Mouse (Mus musculus) liver, embryonic 14.5 days (tissue): ENCODE measurements around the gene Kif3a. TPM values are rescaled to one million over a fixed set of nuclear protein-coding genes. Genes with fewer than 3 reads are reported as not detected.

Source experiments
- ATAC-seq: fragments of 200-750 bp; cut with Nextera tagmentation; 2 replicates; pipeline ENCODE4 v1.8.0; 2017; ENCODE audit warnings: moderate number of reproducible peaks, mild to moderate bottlenecking, moderate library complexity; ENCODE audit not compliant: insufficient read depth
- DNase-seq, 3 experiments: peaks; one replicate each; pipeline ENCODE4 v3.0.0-alpha.2; 2012 to 2013; ENCODE audit warnings: low read depth in 3 of 3, low spot score in 3 of 3
- H3K27ac ChIP-seq: fragments of 300-500 bp; sonication (generic); 2 replicates; pipeline ENCODE4 v1.5.1; 2014; ENCODE audit warnings: moderate library complexity, mild to moderate bottlenecking, control low read depth, inconsistent platforms
- H3K27me3 ChIP-seq: fragments of 300-500 bp; sonication (generic); 2 replicates; pipeline ENCODE4 v1.6.1; 2014; ENCODE audit warnings: mild to moderate bottlenecking, low read length, moderate library complexity; ENCODE audit not compliant: control insufficient read depth, insufficient read depth
- H3K36me3 ChIP-seq: fragments of 300-500 bp; sonication (generic); replicated peaks from 2 replicates; pipeline ENCODE4 v1.6.1; 2014; ENCODE audit warnings: low read depth; ENCODE audit not compliant: control insufficient read depth, insufficient read depth
- H3K4me1 ChIP-seq, 2 experiments: fragments of 200-500 bp in 1 of 2; fragments of 300-500 bp in 1 of 2; sonication (generic) in 1 of 2; replicated peaks; 2 replicates each; pipeline ENCODE4 v1.6.1; 2012 to 2014; ENCODE audit warnings: antibody characterized with exemption in 1 of 2, inconsistent platforms in 1 of 2, low read length in 1 of 2; ENCODE audit not compliant: control insufficient read depth in 2 of 2, insufficient read depth in 2 of 2
- H3K4me2 ChIP-seq: fragments of 300-500 bp; sonication (generic); 2 replicates; pipeline ENCODE4 v1.6.1; 2014; ENCODE audit warnings: low read depth, mild to moderate bottlenecking, control low read depth, moderate library complexity
- H3K4me3 ChIP-seq, 2 experiments: fragments of 200-500 bp in 1 of 2; fragments of 300-500 bp in 1 of 2; sonication (generic) in 1 of 2; 2 replicates each; pipeline ENCODE4 v1.5.1; 2012 to 2014; ENCODE audit warnings: low read depth in 2 of 2, low read length in 2 of 2, mild to moderate bottlenecking in 2 of 2, control low read depth in 1 of 2, inconsistent platforms in 1 of 2, moderate library complexity in 1 of 2; ENCODE audit not compliant: insufficient read depth in 1 of 2
- H3K9ac ChIP-seq: fragments of 300-500 bp; sonication (generic); replicated peaks from 2 replicates; pipeline ENCODE4 v1.6.1; 2014; ENCODE audit warnings: mild to moderate bottlenecking, control low read depth, moderate library complexity
- H3K9me3 ChIP-seq: fragments of 300-500 bp; sonication (generic); 2 replicates; pipeline ENCODE4 v1.6.1; 2016; ENCODE audit warnings: low read length, mixed read lengths; ENCODE audit not compliant: control insufficient read depth
- CTCF ChIP-seq: IDR thresholded peaks from 2 replicates; pipeline ENCODE4 v1.5.1; 2016; ENCODE audit warnings: antibody characterized with exemption, low read depth, control low read depth
- EP300 ChIP-seq: IDR thresholded peaks from 2 replicates; pipeline ENCODE4 v1.6.1; 2016; ENCODE audit warnings: antibody characterized with exemption, low read depth
- WGBS: fragments of 180-500 bp; shearing (Covaris S2); extraction: QIAGEN DNeasy Blood & Tissue Kit; methylation state at CpG from one replicate; pipeline ENCODE4 v1.1.7; 2014; ENCODE audit not compliant: insufficient replicate concordance; 5-methylcytosine and 5-hydroxymethylcytosine counted together
- polyA plus RNA-seq, 2 experiments: library from polyadenylated mRNA; depleted of rRNA in 1 of 2; stranded (reverse) in 1 of 2; unstranded in 1 of 2; fragments of >200 nt; fragmentation: Nextera tagmentation in 1 of 2; extraction: Ambion mirVana in 1 of 2; gene quantifications; 2 replicates each; pipeline versions ENCODE4 v1.2.1 to v1.2.3; 2012 to 2014

Kif3a gene
- polyA plus RNA-seq (2012; rRNA removed) (2.1 and 3.3 TPM in 2 replicates), polyA plus RNA-seq (2014; fragmentation: Nextera tagmentation; extraction: Ambion mirVana) (6.4 and 7.7 TPM in 2 replicates)

GRCm38 (mm10) chr11:53567224-53568014 is at the start of gene Kif3a:
Kif3a (plus strand) TSS chr11:53567379.
- TF ChIP-seq EP300 (no peak), CTCF (peak; percentile 32; the same call in 1 of the 2 replicates)
- peak within 1 kb of the TSS; percentile 69 for H3K4me2 ChIP-seq
- DNase-seq (peak; percentile 91 to 94 (median 92)), ATAC-seq (peak; percentile 98)
- no peaks in the 10 kb centered on the region for H3K36me3 ChIP-seq
- H3K27ac ChIP-seq: no peak within 1 kb of the TSS
- no peaks in the 10 kb centered on the region for H3K27me3 ChIP-seq
- H3K9ac ChIP-seq: peak within 1 kb of the TSS; percentile 49
- H3K9me3 ChIP-seq: no peaks in the 10 kb centered on the region
- peak within 1 kb of the TSS; percentile 68 to 70 for H3K4me3 ChIP-seq
- H3K4me1 ChIP-seq: peaks cover 6 to 10% of the 10 kb centered on the region in 2 experiments
- under 1% methylated on average over 69 of the region's 69 CpGs for WGBS

GRCm38 (mm10) chr11:53518759-53519158 is 48.4 kb upstream of the Kif3a start:
- H3K27me3 ChIP-seq: no peaks in the 10 kb centered on the region
- H3K4me2 ChIP-seq: peak overlapping the region; percentile 98
- peak overlapping the region; percentile 80 to 96 for H3K4me3 ChIP-seq
- peak in 2 of 3 experiments; percentile 51 to 55 for DNase-seq
- H3K9me3 ChIP-seq: no peaks in the 10 kb centered on the region
- peaks cover 47 to 54% of the 10 kb centered on the region in 2 experiments for H3K4me1 ChIP-seq
- WGBS: 16% methylated on average over 5 of the region's 5 CpGs
- no peaks in the 10 kb centered on the region; the same call in 1 of the 2 replicates for H3K36me3 ChIP-seq
- peak; percentile 36; the same call in 1 of the 2 replicates for ATAC-seq
- peak overlapping the region; percentile 98 for H3K9ac ChIP-seq
- no peak for TF ChIP-seq CTCF
- peak; percentile 40; the same call in 1 of the 2 replicates for TF ChIP-seq EP300
- peak overlapping the region; percentile 95 for H3K27ac ChIP-seq

GRCm38 (mm10) chr11:53519207-53520121 is 47.7 kb upstream of the Kif3a start, which contains the start of gene Sept8:
Sept8 (plus strand) TSS chr11:53519257.
- WGBS: 3% methylated on average over 79 of the region's 79 CpGs
- Histone ChIP-seq H3K36me3 (no peaks in the 10 kb centered on the region; the same call in 1 of the 2 replicates), H3K27me3 (no peaks in the 10 kb centered on the region), H3K9me3 (no peaks in the 10 kb centered on the region), H3K4me2 (peak within 1 kb of the TSS; percentile 98), H3K4me1 (peaks cover 47 to 54% of the 10 kb centered on the region in 2 experiments), H3K9ac (peak within 1 kb of the TSS; percentile 98), H3K4me3 (peak within 1 kb of the TSS; percentile 80 to 96), H3K27ac (peak within 1 kb of the TSS; percentile 95)
- peak; percentile 75 for ATAC-seq
- no peak for TF ChIP-seq CTCF
- TF ChIP-seq EP300: no peak
- DNase-seq: peak in 2 of 3 experiments; percentile 47 to 60

- peak; percentile 75 for ATAC-seq
- no peaks in the 10 kb centered on the region; the same call in 1 of the 2 replicates for H3K36me3 ChIP-seq
- H3K4me3 ChIP-seq: peak overlapping the region; percentile 80 to 96
- H3K27ac ChIP-seq: peak overlapping the region; percentile 95
- no peaks in the 10 kb centered on the region for H3K27me3 ChIP-seq
- peak overlapping the region; percentile 98 for H3K4me2 ChIP-seq
- peak overlapping the region; percentile 98 for H3K9ac ChIP-seq
- H3K4me1 ChIP-seq: peaks cover 47 to 54% of the 10 kb centered on the region in 2 experiments
- WGBS: 1% methylated on average over 24 of the region's 24 CpGs
- DNase-seq: peak; percentile 75 to 79 (median 77)
- TF ChIP-seq EP300 (no peak), CTCF (0 out of 2 replicates have a peak, but pooled peaks have one; percentile 5)
- no peaks in the 10 kb centered on the region for H3K9me3 ChIP-seq
Measured at GRCm38 (mm10) chr11:53520122-53520978, 46.8 kb upstream of the Kif3a start.
